Mouse (Mus musculus): ENCODE measurements at regions not wholly inside any gene's neighbourhood (a gene's known extent, or its start where the extent isn't known, plus 50 kb on each side); places are given as distances from the start of the nearest gene placed in this dataset.

DNA sequence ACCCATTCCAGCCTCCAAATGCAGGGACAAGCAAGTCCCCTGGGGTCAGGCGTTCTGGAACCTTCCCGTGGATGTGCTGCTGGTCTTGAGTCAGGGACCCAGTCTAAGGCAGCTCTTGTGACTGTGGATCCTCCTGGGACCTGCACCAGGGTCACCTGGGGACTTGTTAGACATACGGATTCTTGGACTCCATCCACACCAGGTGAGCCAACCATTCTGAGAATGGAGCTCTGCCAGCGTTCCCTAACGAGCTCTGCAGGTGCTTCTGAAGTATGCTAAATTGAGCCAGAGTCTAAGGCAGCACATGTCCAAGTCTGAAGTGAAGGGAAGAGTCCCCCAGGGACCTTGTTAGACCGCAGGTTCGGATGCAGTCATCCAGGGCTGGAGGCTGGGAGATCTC, 170.3 kb downstream of the Katnal1 start:
- TF ChIP-seq CTCF (IDR thresholded peaks at IDR 0.05; ENCODE audit: low read depth, low read length) = no peak
- TF ChIP-seq POLR2A (IDR thresholded peaks at IDR 0.05; ENCODE audit: insufficient read depth, low read length) = no peak

Measured in ES-Bruce4 (cell line).